Mouse (Mus musculus): ENCODE results near the gene Gm10912. TPM values are rescaled to one million over a fixed set of nuclear protein-coding genes. Genes with fewer than 3 reads are reported as not detected.

Gene Gm10912
- polyA plus RNA-seq, 1 experiment from 2014 or later = not detected

Other genes with a start within 250 kb of the Gm10912 start
- 22.3 and 24.9 TPM in 2 replicates for gene Lmo2, start 107.8 kb upstream of the Gm10912 start, polyA plus RNA-seq (2016; fragmentation: Nextera tagmentation; extraction: Ambion mirVana)
- gene Fbxo3, start 38.1 kb upstream of the Gm10912 start, polyA plus RNA-seq (2016; fragmentation: Nextera tagmentation; extraction: Ambion mirVana) = 46.5 and 46.7 TPM in 2 replicates
- gene 4931422A03Rik, start 37.5 kb upstream of the Gm10912 start, polyA plus RNA-seq (2016; fragmentation: Nextera tagmentation; extraction: Ambion mirVana) = 1.9 and 2.0 TPM in 2 replicates
- not detected in 2 replicates for gene Gm10799, start 2.7 kb downstream of the Gm10912 start, polyA plus RNA-seq (2016; fragmentation: Nextera tagmentation; extraction: Ambion mirVana)
- 4.9 and 7.0 TPM in 2 replicates for gene Cd59b, start 4.0 kb downstream of the Gm10912 start, polyA plus RNA-seq (2016; fragmentation: Nextera tagmentation; extraction: Ambion mirVana)
- 83.3 and 85.1 TPM in 2 replicates for gene Cd59a, start 30.0 kb downstream of the Gm10912 start, polyA plus RNA-seq (2016; fragmentation: Nextera tagmentation; extraction: Ambion mirVana)
- 0.36 and 0.55 TPM in 2 replicates for gene A930018P22Rik, start 56.9 kb downstream of the Gm10912 start, polyA plus RNA-seq (2016; fragmentation: Nextera tagmentation; extraction: Ambion mirVana)